Mouse (Mus musculus): ENCODE results near the gene Ttc9c.

- TF ChIP-seq POLR2A (IDR thresholded peaks at IDR 0.05; ENCODE audit: low read depth, low read length) (no peak), CTCF (IDR thresholded peaks at IDR 0.05; ENCODE audit: borderline replicate concordance, insufficient read depth, low read length) (no peak)
These were observed 30.6 kb downstream of the Ttc9c start for GRCm38 (mm10) chr19:8788521-8788920.
